Mouse (Mus musculus) megakaryocyte, adult 5-6 weeks (primary cell): Measurements from ENCODE around the gene Ccdc38. TPM values are rescaled to one million over a fixed set of nuclear protein-coding genes. Genes with fewer than 3 reads are reported as not detected.
A peak's percentile ranks its signal among the peaks of the same experiment; 100 is the strongest.
"Not testable (repeated sequence)": the region's sequence is repeated elsewhere in the genome, so short reads cannot be mapped to it uniquely, and the experiment has no call there.

Experiments
- ATAC-seq: 2 replicates; pipeline ENCODE4 v1.8.0; 2016; ENCODE audit warnings: mild to moderate bottlenecking, inconsistent platforms; ENCODE audit not compliant: poor library complexity, severe bottlenecking
- total RNA-seq, 2 experiments: library from RNA; stranded (forward) in 1 of 2; stranded (reverse) in 1 of 2; fragments of 153-499, 151-499 nt in 1 of 2; fragments of 221-1000, 200-1000 nt in 1 of 2; gene quantifications; 2 replicates each; pipeline versions ENCODE4 v1.2.3 to v1.2.4; 2015 to 2017

Ccdc38 gene
- total RNA-seq, 2 experiments from 2014 or later = 0.18 TPM; not detected in 1

GRCm38 (mm10) chr10:93547741-93548270 lies 7.4 kb downstream of the Ccdc38 start:
- ATAC-seq = no peak

DNA sequence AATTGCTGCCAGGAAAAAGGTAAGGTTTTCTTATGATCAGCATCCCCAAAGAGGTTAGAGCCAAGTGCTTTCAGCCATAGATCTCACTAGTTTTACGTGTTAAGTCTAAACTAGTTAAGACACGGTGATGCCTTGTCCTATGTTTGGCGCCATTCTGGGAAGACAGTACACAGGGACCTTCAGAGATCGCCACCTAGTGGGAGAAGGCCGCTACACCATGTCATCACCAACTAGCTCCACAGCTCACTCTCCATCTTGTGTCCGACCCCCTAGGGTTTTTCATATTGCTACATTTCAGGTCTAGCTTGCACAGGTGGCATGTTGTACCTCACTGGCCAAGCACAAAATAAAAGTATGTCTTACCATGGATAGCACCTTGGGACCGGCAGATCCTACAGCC lies 8.6 kb downstream of the Ccdc38 start:
- ATAC-seq = peak; percentile 97

GRCm38 (mm10) chr10:93549821-93550220 lies 9.4 kb downstream of the Ccdc38 start:
- no peak for ATAC-seq

GRCm38 (mm10) chr10:93552596-93552995 lies 12.2 kb downstream of the Ccdc38 start:
- ATAC-seq = no peak

- not testable (repeated sequence) for ATAC-seq
Measured at GRCm38 (mm10) chr10:93557971-93558370, 17.5 kb downstream of the Ccdc38 start.

GRCm38 (mm10) chr10:93559786-93560185 lies 19.4 kb downstream of the Ccdc38 start:
- no peak for ATAC-seq

GRCm38 (mm10) chr10:93564518-93565090 lies 24.2 kb downstream of the Ccdc38 start:
- peak; percentile 63 for ATAC-seq

DNA sequence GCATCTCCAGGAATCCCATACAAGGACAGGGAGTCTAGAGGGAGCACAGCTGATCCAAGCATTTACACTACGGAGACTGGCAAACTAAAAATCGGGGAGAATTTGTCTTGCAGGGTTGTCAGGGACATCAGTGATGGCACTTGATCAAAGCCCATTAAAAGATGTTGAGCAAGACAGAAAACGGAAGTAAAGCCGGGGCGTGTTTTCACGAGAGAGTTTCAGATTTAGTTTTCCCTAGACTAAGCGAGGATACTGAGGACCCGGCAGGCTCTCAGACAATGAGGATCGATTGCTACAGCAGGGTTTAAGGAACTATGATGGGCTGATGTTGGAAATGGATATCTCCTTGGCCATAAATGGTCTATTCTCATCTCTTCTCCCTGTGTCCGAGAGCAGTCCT lies 26.6 kb downstream of the Ccdc38 start:
- peak; percentile 68 for ATAC-seq

- ATAC-seq = no peak
Measured at GRCm38 (mm10) chr10:93567841-93568566, 27.6 kb downstream of the Ccdc38 start.

- ATAC-seq = no peak
Measured at GRCm38 (mm10) chr10:93568671-93569070, 28.2 kb downstream of the Ccdc38 start.

- ATAC-seq = no peak
Measured at GRCm38 (mm10) chr10:93572209-93572608, 31.8 kb downstream of the Ccdc38 start.

DNA sequence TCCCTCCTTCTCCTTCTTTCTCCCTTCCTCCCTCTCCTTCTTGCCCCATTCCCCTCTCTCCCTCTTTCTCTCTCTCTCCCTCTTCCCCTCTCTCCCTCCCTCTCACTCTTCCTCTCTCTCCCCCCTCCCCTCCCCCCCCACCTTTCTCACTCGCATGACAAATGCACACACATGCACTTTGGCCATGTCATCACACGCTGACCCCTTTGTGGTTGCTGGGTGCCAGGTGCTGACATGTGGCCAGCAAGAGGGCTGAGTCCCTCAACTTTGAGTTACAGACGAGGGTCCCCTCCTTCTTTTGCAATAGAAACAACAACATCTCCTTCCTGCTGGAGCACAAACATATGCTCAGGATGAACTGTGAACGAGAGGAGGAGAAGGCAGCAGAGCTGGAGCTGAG lies 34.5 kb downstream of the Ccdc38 start:
- no peak for ATAC-seq

DNA sequence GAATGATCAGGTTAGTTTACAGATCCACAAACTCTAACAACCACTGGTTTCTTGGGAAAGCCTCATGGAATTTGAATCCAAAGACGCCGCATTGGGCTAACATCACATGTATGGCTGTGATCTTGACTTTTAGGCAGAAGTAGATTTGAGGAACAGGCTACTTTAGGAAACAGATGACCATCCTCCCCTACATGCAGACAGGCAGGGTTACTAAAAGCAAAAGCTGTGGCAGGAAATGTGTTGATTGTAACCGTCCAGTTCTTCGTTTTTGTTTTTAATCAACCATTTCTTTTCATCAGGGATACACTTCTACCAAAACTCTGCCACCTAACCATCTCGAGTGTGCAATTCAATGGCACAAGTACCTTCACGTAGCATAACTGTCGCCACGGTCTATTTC lies 35.5 kb downstream of the Ccdc38 start:
- ATAC-seq = peak; percentile 56; the same call in 1 of the 2 replicates

GRCm38 (mm10) chr10:93577271-93577886 lies 36.9 kb downstream of the Ccdc38 start:
- peak; percentile 90 for ATAC-seq

DNA sequence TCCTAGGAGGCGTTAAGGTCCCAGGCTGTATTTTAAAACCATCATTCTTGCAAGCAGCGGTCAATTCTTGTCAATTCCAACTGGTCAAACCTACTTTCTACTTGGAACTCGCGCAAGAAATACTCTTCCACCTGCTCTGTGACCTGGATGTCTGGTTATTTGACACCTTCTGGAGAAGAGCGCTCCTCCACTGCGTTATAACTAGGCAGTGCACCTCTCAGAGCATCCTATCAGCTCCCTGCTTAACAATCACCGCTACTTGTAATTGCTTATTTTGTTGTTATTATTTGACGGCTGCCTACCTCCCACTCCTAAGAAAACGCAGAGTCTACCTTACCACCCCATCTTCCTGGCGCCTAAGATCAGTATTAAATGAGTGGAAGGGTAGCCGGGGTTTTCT lies 48.4 kb downstream of the Ccdc38 start:
- ATAC-seq = no peak

DNA sequence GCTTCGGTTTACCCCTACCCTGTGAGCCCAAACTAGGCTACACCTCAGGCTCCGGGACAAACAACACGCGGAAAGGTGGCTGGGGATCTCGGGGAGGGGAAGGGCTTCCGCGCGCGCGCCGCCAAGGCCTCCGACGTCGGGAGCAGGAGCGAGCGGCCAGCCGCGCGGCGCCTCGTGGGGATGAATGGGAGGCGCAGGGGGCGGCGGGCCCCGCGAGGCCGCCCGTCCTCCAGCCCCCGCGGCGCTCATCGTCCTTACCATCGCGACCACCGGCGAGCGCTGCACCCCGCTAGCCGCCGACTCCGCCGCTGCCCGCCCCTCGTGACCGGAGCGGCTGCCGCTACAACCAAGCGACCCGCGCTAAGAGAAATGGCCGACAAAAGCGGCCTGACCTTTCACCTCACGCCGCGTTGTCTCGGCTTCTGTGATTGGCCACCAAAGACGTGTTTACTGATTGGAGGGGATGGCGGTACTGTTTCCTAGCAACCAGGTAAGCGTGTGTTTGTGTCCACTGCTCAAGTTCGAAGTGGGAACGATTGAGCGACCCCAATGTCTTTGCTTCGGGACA lies 48.9 kb downstream of the Ccdc38 start, which contains the start of gene Snrpf:
Gene Snrpf, minus strand, starts transcription at position 426 of the 568 bp plus-strand sequence.
- peak; percentile 93 for ATAC-seq

DNA sequence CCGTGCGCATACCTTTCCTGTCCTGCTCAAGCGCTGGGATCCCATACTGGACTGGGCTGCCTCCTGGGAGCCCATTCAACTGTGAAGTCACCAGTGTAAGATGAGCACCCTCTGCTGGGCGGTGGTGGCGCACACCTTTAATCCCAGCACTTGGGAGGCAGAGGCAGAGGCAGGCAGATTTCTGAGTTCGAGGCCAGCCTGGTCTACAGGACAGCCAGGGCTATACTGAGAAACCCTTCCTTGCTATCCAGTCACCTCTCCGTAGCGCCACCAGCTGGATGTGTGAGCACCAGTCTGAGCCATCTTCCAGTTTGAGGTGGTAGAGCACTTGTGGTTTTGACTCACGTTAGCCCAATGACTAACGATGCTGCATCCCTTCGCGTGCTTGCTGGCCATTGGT lies 52.0 kb downstream of the Ccdc38 start:
- ATAC-seq = no peak

DNA sequence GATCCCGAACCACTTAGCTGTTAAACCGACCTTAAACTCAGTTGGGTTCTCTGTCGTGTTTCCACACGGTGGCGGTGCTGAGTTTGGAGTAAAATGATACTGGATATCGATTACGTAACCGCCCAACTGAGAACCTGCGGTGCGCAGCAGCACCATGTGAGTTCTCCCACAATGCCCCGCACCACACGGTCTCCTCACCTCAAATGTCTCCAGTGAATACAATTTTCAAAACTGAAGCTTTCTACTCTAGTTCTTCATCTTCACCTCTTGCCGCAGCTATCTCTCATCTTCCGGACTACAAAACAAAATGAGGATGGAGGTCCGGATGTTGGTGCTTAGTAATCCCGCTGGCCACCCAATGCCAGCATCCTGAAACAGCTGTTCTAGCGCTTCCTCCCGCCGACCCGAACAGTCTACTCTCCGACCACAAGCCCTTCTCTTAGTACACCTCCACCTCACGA lies 53.6 kb downstream of the Ccdc38 start:
- peak; percentile 73 for ATAC-seq

DNA sequence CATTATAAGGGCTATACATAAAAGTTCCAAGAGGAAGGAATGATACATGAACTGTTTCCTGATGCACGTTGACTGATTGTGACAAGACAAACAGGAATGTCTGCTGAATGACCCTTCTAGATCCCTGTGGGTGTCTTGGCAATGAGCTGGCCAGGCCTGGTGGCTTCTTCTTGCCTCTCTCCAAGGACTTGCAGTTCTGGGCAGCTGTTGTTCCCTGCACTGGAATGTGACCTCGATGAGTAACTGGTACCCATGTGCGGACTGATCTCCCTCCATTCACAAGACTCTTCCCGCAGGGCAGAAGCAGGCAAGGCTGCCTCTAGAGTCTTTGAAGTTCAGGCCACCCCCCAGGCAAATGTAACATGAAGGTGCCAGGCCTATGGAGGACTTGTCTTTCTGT lies 55.4 kb downstream of the Ccdc38 start:
- no peak for ATAC-seq

GRCm38 (mm10) chr10:93596641-93597040 lies 56.2 kb downstream of the Ccdc38 start:
- ATAC-seq = no peak

DNA sequence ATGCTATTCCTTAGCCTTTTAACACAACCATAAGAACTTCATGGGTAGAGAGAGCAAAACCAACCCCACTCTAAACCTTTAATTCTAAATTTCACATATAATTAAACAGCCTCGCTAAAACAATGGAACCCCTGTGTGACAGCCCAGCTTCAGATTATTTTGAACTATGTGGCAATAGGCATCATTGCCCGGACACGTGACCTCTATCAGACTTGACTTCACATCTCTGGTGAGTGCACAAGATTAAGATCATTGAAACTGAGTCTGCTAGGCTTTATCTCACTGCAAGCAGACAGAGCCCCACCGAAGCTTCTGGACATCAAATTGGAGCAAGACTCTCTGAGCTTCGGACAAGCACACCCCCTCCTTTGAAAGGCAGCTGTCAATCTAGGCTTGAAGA lies 61.9 kb downstream of the Ccdc38 start:
- ATAC-seq = no peak
